Mouse (Mus musculus) natural killer cell, adult 2 months (primary cell): ENCODE measurements around the gene Cilp.
"Not testable (repeated sequence)": the region's sequence is repeated elsewhere in the genome, so short reads cannot be mapped to it uniquely, and the experiment has no call there.

ENCODE experiments used
- DNase-seq, 2 experiments: peaks; one replicate each; pipeline ENCODE4 v3.0.0; 2022; ENCODE audit warnings: low spot score in 2 of 2

Cilp gene

DNA sequence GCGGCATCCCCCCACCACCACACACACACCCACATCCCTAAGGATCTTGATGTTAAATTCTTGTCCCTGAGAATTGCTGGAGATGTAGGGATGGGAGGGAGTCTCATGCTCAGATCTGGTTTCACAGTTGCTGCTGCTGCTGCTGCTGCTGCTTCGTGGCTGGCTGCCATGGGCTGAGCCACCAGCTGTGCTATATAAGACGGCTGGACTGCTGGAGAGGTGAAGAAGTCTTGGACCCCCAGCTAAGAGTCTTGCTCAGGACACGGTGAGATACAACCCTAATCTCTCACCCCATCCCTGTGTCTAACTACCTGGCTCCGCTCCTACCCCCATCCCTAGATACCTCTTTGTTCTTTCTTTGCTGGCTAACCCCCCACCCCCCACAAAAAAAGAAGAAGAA is at the start of gene Cilp:
TSS of gene Cilp (plus strand) at position 222 of the 400 bp plus-strand sequence.
- DNase-seq = no peak

DNA sequence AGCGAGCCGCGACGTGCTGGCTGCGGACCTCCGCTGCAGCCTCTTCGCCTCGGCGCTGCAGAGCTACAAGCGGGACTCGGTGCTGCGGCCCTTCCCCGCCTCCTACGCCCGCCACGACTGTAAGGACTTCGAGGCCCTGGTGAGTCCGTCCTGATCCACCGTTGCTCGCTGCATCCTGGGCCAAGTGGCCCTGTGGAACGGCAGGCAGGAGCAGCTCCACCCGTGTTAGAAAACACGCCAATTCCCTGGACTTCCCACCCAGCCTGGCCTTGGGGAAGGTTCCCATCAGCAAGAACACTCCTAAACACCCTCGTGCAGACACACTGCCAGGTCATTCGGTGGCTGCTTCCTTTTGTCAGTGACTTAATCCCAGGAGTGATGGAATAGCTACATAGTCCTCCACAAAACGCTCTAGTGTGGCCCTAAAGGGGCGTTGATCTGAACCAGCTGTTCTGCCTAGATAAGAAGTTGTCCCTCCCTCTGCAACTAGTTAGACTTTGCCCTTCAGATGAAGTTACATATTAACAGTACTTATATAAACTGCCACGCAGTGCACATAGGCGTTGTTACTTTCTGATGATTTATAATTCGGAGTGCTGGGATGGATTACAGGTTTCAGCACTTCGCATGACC is 49.4 kb upstream of the Cilp start:
- no peak for DNase-seq

DNA sequence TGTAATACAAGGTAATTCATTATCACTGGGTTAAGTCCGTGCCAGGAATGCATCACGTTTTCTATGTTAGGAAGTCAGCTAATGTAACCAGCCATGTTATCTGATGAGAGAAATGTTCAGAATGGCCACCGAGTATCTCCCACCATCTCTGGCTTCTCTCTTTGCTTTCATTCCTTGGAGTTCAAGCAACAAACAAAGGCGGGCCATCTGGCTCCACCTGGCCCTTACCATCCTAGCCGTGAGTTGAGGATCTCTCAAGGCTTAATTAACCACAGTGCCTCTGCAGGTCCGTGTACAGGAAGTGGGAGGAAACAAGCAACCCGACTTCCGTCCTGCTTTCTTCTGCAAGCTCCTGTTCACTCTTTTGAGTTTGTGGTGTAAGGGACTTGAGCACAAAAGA is 48.0 kb upstream of the Cilp start:
- peak in 1 of 2 experiments; percentile 49 for DNase-seq

DNA sequence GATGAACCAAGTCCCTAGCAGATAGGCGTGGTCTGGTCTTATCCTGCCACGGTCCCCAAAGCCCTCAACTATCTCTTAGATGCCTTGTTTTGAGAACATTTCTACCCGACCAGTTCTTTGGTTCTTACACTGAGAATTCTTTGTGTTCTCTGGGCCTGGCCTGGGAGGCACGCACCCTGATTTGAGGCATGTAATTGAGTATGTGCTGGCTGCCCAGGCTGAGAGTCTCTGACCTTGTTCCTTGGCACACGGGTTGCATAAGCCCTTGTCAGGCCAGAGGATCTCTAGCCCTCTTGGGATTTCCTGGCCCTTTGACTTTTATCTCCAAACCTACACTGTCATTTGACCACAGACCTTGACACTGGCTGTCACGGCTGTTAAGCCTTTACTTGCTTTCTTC is 47.3 kb upstream of the Cilp start:
- peak in 1 of 2 experiments; percentile 42 for DNase-seq

DNA sequence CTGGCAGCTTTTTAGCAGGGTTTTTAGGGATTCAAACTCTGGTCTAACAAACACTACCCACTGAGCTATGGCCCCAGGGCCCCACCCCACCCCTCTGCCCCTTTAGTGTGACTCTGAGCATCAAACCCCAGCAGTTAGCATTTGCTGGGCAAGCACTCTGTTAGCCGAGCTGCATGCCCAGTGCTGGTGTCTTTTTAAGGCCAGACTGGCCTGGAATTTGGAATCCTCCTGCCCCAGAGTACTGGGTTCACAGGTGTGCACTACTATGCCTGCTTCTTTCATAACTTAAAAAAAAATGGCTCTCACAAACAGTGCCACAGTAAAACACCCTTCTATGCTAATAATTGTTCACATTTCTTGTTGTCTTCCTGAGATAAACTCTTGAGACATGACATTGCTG is 46.1 kb upstream of the Cilp start:
- DNase-seq = no peak

DNA sequence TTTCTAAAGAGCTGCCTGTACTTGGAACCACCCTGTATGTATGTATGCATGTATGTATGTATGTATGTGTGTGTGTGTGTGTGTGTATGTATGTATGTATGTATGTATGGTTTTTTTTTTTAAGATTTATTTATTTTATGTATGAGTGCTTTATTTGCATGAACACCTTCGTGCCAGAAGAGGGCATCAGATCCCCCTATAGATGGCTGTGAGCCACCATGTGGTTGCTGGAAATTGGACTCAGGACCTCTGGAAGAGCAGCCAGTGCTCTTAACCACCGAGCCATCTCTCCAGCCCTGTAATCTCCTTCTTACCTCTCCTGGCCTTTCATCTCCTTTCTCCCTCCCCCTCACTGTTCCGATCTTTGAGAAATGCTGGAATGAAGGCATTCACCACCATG is 44.6 kb upstream of the Cilp start:
- not testable (repeated sequence) for DNase-seq

DNA sequence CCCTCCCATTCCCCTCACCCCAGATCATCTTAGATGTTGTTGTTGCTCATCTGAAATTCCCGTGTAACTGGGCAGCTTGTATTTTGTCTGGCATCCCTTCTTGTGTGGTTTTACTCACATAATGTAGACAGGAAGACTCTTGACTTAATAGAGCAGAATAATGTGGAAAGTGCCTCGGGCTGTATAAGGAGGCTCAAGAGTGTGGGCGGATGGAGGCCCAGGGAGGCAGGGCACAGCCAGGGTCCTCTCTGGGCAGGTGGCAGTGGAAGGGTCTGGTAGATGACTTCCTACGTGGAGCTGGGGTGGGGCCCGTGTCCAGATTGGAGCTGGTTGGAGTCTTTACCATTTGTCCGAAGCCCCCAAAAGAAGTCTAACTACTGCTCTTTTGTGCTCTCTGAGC is 41.1 kb upstream of the Cilp start:
- DNase-seq = no peak

DNA sequence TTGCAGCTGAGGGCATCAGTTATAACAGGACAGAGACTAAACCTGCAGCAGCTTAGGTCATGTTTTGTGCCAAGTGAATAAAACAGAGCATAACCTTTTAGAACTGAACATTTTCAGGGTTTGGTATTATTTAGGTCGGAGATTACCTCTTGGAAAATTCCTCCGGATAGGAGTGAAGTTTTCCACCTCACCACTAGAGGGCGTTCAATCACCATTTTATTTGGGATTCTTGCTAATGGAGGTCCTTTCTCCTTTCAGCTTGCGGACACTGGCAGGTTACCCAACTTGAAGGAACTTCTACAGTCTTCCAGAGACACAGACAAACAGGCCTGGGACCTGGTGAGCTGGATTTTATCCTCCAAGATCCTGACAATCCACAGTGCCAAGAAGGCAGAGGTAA is 39.2 kb upstream of the Cilp start:
- no peak for DNase-seq

DNA sequence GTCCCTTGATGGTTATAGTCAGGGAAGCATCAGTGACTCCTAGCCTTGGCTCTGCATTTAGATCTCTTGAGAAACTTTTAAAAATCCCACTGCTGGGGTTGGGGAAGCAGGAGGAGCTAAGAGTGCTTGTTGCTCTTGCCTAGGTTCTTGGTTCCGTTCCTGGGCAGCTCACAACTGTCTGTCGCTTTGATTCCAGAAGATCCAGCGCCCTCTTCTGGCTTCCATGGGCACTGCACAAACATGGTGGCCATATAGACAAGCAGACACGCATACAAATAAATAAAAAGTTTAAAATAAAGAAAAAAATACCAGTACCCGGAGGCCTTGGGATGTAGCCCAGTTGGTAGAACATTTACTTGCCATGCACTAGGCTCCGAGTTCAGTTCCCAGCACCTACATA is 34.7 kb upstream of the Cilp start:
- no peak for DNase-seq

DNA sequence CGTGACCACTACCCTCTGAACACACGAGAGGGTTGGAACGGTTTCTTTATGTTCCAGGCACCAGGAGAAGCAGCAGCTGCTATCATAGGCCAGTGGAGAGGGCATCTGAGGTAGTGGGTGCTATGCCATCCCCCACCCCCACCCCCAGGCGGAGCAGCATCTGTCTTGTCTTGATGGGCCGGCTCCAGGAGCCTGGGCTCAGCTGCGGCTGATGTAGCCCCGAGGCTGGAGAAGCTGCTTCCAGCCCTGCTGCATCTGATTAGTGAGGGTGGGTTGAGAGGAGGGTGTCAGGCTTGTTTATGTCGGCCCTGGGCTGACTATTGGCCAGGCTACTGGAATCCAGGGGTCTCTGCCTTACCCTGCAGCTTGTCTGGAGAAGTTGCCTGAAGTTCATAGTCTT is 33.7 kb upstream of the Cilp start:
- DNase-seq = no peak

DNA sequence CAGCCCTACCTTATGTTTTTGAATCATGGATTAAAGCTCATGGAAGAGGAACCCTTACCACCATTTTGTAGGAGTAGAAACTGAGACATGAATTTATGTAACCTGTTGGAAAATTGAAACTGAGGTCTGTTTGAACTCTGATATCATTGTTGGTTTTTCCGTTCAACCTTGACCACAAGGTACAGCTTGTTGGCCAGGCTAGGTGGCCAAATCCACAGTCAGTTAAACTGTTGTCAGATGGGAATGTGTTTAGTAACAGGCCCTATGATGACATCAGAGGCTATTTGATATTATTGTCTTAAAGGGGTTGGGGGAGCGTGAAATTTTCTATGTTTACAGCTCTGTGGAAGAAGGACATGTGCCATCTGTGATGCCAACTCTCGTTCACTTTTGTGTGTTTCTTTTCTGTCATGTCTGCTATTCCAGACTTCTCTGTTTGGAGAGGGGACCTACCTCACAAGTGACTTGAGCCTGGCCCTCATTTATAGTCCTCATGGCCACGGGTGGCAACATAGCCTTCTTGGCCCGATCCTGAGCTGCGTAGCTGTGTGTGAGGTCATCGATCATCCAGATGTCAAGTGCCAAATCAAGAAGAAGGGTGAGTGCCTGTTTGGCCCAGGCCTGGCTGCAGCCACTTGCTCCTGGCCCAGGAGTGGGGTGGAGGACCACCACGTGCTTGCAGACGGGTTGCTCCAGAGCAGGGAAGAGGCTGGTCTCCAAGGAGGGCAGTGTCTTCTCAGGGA is 31.6 kb upstream of the Cilp start:
- DNase-seq = no peak

DNA sequence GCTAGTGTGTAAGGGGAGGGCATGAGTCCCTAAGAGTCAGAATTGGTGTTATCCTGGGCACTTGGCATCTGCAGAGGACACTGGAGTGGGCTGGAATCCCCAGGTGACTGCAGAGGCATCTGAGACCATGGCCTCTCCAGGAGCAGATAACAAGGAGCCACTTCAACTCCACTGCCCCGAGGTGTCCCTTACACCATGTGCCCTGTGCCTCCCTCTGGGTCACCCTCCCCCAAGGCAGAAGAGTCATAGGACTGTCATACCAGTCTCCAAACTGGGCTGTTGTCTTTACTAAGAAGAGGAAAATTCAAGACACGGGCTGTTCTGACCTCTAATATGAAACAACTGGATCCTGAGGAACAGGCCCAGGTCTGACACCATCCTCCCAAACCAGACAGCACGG is 30.2 kb upstream of the Cilp start:
- no peak for DNase-seq

DNA sequence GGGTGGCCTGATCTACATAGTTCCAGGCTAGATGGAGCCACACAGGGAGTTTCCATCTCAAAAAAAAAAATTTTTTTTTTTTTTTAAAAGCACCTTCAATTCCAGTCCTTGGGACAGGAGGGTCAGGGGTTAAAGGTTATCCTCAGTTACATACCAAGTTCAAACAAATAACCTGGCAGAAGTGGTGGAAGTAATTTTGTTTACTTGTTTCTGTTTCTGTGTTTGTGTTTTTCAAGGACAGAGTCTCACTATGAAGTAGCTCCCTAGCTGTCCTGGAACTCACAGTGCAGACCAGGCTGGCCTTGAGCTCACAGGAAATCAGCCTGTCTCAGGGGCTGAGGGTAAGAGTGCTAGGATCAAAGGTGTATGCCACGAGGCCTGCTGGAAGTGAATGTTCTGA is 29.4 kb upstream of the Cilp start:
- DNase-seq = no peak

DNA sequence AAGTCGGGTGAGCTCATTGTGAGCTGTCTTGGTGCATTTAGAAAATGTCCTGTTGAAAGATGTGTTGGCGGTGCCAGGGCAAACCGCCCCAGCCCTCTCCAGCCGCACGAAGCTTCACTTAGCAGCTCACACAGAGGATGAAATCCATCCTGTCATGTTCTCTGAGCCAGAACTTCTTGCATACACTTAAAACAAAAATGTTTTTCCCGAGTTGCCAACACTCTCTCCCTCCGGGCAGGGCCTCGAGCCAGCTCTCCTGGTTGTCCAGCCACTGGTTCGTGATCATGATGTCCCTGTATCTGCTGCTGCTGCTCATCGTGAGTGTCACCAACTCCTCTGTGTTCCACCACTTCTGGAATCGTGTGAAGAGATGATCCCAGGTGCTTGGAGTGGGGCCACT is 27.4 kb upstream of the Cilp start:
- DNase-seq = no peak

DNA sequence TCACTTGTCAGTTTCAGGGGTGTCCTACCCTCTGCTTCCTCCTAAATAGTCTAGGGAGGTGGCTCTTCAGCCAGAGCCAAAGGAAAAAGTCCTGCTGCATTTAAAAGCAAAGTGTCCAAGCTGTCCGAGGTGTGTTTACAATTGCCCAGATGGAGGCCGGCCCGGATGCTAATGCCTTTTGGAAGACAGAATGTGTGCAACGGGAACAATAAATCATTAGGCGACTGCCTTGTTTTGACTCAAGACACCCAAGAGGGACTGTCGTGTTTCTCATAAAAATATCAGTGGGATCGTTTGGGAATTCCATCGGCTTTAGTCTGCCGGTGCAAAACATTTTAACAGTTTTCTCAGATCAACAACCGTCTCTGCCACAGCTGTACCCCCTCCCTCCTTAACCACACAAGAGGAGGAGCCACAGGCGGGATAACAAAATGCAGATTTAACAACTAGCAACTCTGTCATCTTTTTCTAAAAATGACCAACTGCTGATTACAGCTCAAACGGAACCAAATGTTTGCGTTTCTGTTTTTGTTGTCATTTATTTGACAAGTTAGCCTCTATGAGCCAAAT is 26.7 kb upstream of the Cilp start:
- no peak for DNase-seq

DNA sequence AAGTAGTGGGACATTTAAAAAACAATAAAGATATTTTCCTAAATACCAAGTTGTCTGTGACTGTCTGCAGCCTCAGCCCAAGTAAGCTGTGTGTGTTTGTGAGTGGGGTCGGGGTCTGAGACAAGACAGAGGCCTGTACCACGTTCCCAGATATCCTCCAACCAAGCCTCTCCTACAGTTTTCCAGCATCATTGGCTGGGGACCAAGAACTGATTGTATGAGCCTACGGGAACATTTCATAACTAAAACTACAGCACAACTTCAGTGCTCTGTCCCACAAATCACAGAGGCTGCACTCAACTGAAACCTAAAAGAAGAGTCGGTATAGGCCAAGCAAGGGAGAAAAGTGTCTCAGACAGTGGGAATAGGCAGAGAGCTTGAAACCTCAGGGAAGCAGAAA is 25.8 kb upstream of the Cilp start:
- no peak for DNase-seq

DNA sequence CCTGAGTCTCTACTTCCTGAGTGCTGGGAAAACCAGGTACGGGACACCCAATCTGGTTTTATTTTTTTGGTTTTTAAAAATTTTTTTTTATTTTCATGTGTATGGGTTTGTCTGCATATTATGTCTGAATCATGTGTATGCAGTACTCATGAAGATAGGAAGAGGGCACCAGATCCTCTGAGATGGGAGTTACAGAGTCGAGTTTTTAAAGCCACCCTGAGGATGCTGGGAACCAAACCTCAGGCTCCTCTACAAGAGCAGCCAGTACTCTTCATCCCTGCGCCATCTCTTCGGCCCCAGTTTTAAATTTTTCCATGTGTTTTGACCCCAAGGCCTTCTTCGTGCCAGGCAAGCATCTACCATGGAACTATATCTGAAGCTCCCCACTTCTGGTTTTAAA is 25.2 kb upstream of the Cilp start:
- no peak for DNase-seq

DNA sequence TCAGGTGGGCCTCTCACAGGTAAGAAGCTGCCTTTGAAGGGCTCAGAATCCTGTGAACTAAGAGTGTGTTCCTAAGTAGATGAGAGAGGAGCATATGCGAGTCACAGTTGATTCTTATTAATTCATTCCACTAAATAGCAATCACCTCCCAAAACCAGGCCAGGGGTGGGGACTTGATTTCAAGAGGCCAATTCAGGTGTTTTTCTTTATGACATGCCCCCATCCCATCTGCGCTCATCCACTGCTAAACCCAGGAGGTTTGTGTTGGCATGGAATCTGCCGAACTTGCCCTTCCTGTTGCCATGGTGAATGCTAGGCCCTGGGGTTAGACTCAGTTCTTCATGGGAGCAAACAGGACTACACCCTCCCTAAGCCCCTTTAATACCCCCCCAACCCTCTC is 24.4 kb upstream of the Cilp start:
- DNase-seq = no peak

DNA sequence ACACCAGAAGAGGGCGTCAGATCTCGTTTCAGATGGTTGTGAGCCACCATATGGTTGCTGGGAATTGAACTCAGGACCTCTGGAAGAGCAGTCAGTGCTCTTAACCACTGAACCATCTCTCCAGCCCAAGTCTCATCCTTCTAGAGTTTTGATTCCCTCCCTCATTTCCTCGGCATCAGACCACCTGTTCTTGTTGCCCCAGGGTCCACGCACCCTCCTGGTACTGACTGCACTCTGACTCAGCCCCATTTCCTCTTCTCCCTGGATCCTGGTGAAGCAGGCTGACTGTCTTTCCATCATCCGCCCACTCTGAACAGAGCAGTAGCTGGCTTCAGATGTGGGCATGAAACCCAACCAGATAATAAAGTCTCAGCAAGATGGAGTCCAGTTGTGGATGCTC is 23.0 kb upstream of the Cilp start:
- DNase-seq = no peak

DNA sequence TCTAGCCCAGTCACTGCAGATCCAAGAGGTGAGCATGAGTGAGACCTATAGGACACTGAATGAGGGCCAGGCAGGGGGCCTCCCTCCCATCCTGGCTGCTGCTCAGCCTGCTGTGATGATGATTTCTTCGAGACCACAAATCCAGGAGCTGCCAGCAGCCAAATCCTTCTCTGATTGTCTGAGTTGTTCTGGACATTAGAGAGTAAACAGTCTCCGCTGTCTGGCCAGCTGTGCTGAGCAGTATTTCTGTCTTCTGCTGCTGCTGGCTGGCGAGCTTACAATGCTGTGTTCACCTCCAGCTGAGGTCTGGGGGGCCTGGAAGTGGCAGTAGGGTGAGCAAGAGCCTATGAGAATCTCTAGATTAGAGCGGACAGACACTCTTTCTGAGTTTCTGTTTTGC is 21.7 kb upstream of the Cilp start:
- DNase-seq = no peak

DNA sequence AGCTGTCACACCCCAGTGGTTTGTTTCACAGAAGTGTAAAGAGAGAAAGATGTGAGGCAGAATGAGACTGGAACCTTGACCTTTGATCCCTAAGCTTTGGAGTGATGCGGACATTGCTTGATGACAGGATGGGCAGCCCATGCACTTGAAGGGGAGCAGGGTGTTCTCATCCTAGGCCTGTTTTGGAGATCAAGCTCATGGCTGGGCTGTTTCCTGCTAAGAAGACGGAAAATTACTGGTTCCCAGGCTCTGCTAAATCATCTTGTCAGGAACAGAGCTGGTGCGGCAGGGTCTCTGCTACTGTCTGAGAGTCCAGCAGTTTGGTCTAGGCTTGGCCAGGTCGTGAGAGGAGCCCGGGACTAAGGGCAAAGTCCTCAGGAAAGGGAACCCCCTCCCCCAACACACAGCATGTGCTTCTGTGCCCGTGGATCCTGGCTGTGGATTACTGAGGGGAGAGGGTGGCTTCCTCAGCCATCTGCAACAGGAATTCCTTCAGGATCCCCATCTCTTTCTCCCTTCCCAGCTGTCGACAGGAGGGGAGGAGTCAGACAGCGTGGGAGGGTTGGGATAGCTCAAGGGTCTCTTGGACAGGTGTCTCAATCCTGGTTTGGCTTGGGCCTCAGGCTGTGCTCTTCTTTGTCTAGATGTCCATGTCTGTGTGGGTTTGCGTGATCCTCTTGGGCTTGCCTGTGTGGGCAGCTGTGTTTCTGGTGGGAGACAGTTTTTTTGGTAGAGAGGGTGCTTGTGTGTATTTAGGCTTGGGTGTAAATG is 20.8 kb upstream of the Cilp start:
- DNase-seq = no peak

DNA sequence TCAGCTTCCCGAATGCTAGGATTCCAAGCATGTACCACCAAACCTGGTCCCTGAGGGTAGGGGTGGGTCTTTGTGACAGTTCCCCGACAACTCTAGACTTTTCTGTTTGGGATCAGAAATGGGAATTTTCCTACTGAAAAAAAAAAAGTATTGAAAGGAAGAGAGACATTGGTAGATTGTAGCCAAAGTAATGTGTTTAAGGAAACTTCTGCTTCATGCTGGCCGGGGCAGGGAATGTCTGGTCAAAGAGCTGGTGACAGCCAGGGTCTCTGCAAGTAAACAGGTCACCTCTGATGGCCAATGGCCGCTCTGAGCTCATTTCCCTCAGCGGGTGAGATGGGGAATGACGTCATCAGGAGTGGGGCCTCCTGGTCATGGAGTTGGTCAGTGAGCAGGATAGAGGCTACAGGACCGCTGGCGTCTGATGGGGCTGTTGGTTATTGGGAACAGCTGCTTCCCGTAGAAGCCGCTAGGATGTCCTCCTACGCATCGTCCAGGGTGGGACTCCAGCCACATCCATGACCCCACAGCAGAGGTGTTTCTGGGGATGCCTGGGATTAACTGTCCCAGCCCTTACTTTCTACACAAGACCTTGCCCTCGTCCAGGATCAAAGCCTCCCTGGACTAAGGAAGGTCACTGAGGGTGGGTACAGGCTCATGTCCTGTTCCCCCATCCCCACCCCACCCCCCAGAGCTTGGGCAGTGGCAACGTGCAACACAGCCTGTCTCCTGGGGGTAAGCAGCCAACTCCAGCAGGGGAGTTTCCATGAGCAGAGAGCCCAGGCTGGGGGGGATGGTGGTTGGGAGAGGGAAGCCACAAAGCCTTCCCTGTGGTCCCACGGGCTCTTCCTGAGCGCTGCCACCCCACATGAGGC is 17.2 kb upstream of the Cilp start:
- DNase-seq = no peak
